Mouse (Mus musculus): Measurements from ENCODE around the gene Hemk1. TPM values are rescaled to one million over a fixed set of nuclear protein-coding genes. Genes with fewer than 3 reads are reported as not detected.

Gene Hemk1
- polyA plus RNA-seq, 1 experiment = 14.0 TPM

DNA sequence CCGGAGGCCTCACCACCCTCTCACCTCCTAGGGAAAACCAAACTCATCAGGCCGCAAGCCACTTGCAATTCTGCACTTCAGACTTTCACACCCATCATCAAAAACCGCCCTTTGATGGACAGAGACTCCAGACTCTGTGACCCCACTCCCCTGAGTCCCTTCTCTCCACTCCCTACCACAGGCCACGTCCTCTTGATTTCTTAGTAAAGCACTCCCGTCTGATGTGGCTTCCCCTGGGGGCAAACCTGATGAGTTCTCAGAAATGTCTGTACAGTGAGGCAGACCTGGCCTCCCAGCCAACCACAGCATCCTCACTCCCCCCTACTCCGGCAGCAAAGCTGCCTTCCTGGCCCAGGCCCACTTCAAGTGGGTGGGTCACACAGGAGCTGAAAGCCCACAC, 3.8 kb downstream of the Hemk1 start:
- Histone ChIP-seq H3K4me1 (ENCODE audit: control insufficient read depth, insufficient read depth, low read length) (no peaks in the 10 kb centered on the region), H3K4me3 (ENCODE audit: insufficient read depth, low read length) (no peak overlapping the region), H3K27ac (ENCODE audit: insufficient read depth, low read length) (no peak overlapping the region)
- no peak for TF ChIP-seq POLR2A (IDR thresholded peaks at IDR 0.05; ENCODE audit: low read depth, low read length)
- no peak for TF ChIP-seq CTCF (IDR thresholded peaks at IDR 0.05; ENCODE audit: borderline replicate concordance, insufficient read depth, low read length)

DNA sequence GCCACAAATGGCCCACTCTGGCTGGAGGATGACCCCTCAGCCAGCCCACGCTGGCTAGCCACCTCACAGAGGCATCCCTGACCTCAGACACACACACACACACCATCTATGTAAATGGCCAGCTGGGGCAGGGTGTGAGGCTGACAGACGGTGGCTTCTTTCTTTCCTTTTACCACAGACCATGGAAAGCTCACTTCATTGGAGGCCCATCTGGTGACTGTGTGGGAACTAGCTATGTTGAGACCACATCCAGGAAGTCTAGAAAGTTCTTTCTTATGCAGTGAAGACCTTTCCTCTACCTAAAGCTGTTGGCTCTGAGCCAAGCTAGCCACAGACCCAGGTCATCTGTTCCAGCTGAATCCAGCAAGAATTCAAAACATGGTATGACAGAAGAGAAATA, 4.5 kb downstream of the Hemk1 start:
- Histone ChIP-seq H3K4me3 (ENCODE audit: insufficient read depth, low read length) (no peak overlapping the region), H3K4me1 (ENCODE audit: control insufficient read depth, insufficient read depth, low read length) (no peaks in the 10 kb centered on the region), H3K27ac (ENCODE audit: insufficient read depth, low read length) (no peak overlapping the region)
- TF ChIP-seq CTCF (IDR thresholded peaks at IDR 0.05; ENCODE audit: borderline replicate concordance, insufficient read depth, low read length) (no peak), POLR2A (IDR thresholded peaks at IDR 0.05; ENCODE audit: low read depth, low read length) (no peak)

DNA sequence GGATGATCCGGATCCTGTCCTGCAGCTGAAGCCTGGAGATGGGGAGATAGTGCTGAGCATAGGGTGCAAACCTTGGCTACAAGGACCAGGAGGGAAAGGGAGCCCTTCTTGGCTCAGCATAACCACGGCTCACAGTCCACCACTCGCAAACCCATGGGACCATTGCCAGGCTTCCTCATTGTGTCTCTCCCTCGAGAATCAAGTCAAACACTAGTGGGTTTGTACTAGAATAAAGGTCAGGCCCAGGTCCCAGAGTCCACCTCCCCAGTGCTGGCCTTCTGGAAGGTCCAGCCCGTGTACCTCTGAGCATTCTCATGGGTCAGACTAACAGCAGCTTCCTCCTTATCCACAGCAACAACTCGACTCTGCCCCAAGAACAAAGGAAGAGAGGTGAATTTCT, 7.4 kb downstream of the Hemk1 start:
- no peak overlapping the region for H3K4me3 ChIP-seq (ENCODE audit: insufficient read depth, low read length)
- H3K27ac ChIP-seq (ENCODE audit: insufficient read depth, low read length) = no peak overlapping the region
- no peaks in the 10 kb centered on the region for H3K4me1 ChIP-seq (ENCODE audit: control insufficient read depth, insufficient read depth, low read length)
- TF ChIP-seq CTCF (IDR thresholded peaks at IDR 0.05; ENCODE audit: borderline replicate concordance, insufficient read depth, low read length) (no peak), POLR2A (IDR thresholded peaks at IDR 0.05; ENCODE audit: low read depth, low read length) (no peak)

DNA sequence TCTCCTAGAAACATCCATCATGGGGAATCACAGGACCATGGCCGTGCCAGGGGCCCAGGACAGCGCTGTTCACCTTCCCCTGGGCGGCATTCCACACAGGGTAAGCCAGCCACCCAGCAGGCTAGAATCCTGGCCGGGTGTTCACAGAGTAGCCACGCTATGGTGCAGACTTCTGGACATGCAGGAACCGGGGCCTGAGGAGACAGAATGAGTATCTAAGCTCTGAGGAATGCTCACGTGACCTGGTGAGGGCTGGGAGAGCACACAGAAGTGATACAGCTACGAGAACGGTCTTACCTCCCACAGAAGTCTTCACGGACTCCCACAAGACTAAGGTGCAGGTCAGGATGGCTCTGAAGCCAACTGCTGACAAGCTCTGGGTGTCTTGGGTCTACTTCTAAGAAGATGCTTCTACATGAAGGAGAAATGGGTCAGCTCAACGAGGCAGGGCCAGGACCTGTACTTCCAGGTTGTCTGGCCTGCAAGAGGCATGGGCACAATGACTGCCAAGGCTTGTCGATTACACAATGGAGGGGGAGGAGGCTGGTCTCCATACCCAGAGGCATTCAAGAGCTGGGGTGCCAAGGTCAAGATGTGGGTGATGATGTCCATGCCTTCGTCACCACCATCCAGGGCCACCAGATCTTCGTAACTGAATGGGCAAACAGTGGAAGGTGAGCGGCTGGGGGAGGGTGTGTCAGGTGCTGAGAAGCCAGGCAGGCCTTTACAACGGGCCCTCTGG, 10.1 kb downstream of the Hemk1 start:
- H3K27ac ChIP-seq (ENCODE audit: insufficient read depth, low read length) = no peak overlapping the region
- H3K4me1 ChIP-seq (ENCODE audit: control insufficient read depth, insufficient read depth, low read length) = no peaks in the 10 kb centered on the region
- TF ChIP-seq CTCF (IDR thresholded peaks at IDR 0.05; ENCODE audit: borderline replicate concordance, insufficient read depth, low read length) = no peak
- no peak for TF ChIP-seq POLR2A (IDR thresholded peaks at IDR 0.05; ENCODE audit: low read depth, low read length)
- no peak overlapping the region for H3K4me3 ChIP-seq (ENCODE audit: insufficient read depth, low read length)

DNA sequence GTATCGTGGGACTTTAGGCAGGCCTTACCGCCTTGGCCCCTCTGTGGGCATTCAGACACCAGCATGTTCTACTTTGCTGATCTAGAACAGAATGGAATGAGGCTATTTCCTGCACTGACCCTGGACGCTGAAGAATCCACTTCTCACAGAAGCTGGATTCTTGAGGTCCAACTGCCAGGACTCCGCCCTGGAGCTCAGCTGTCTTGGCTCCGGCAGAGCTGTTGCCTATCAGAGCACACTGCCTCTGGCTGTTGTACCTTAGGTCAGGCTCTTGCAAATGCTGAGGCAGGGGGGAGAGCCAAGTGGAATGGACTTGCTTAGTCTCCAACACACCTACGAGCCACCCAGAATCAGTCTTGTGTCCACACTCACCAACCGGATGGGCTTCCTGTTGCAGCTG, 12.2 kb downstream of the Hemk1 start:
- TF ChIP-seq CTCF (IDR thresholded peaks at IDR 0.05; ENCODE audit: borderline replicate concordance, insufficient read depth, low read length) = no peak
- TF ChIP-seq POLR2A (IDR thresholded peaks at IDR 0.05; ENCODE audit: low read depth, low read length) = no peak
- Histone ChIP-seq H3K27ac (ENCODE audit: insufficient read depth, low read length) (no peak overlapping the region), H3K4me3 (ENCODE audit: insufficient read depth, low read length) (no peak overlapping the region), H3K4me1 (ENCODE audit: control insufficient read depth, insufficient read depth, low read length) (no peaks in the 10 kb centered on the region)

DNA sequence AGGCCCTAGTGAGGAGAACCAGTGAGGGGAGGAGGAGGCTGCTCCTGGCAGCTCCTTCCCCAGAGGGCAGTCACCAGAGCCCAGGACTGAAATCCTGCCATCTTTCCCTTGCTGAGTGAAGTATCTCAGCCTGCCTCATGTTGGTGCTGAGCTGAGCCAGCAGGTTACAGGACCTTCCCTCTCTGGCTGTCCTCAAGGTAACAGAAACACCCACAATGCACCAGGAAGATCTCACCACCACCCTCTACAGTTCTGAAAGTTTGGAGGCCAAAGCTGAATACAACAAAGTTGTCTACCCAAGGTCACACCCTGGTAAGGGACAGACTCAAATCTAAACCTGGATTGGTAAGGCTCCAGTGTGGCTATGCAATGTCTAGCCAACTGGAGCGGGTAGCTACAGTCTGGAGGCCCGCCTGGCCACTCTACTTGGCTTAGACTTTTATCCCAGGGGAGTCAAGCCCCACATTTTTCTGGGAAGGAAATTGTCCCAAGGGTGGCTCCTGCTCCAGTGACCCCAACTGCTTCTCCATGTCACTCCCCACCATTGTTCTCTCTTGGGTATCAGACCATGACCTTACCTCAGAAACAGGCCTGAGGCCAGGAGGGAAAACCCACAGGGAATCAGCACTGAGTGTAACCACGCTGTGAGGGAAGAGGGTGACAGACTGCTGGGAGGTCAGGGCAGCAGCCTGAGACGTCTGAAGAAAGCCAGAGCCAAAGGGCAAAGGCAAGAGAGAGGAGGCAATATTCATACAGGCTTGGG, 13.2 kb downstream of the Hemk1 start:
- TF ChIP-seq POLR2A (IDR thresholded peaks at IDR 0.05; ENCODE audit: low read depth, low read length) = no peak
- no peak for TF ChIP-seq CTCF (IDR thresholded peaks at IDR 0.05; ENCODE audit: borderline replicate concordance, insufficient read depth, low read length)
- Histone ChIP-seq H3K4me3 (ENCODE audit: insufficient read depth, low read length) (no peak overlapping the region), H3K4me1 (ENCODE audit: control insufficient read depth, insufficient read depth, low read length) (no peaks in the 10 kb centered on the region), H3K27ac (ENCODE audit: insufficient read depth, low read length) (no peak overlapping the region)

DNA sequence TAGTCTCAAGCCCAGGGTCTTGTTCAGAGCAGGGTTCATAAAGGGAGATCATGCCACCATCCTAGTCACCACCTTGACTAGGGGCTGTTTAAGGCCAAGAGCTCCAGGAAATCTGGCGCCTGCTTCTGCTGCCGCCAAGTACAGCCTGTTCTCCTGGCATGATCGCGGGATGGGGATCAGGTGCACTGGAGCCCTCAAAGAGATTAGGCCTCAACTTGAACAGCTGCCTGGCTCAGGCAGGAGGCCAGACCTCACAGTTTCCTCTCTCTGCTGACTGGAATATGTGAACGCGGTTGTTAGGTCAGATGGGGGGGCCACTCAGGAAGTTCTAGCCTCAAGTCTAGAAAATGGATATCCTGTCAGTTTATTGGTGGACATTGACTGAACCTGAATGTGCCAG, 14.6 kb downstream of the Hemk1 start:
- no peak for TF ChIP-seq POLR2A (IDR thresholded peaks at IDR 0.05; ENCODE audit: low read depth, low read length)
- TF ChIP-seq CTCF (IDR thresholded peaks at IDR 0.05; ENCODE audit: borderline replicate concordance, insufficient read depth, low read length) = no peak
- H3K4me1 ChIP-seq (ENCODE audit: control insufficient read depth, insufficient read depth, low read length) = no peaks in the 10 kb centered on the region
- H3K27ac ChIP-seq (ENCODE audit: insufficient read depth, low read length) = no peak overlapping the region

DNA sequence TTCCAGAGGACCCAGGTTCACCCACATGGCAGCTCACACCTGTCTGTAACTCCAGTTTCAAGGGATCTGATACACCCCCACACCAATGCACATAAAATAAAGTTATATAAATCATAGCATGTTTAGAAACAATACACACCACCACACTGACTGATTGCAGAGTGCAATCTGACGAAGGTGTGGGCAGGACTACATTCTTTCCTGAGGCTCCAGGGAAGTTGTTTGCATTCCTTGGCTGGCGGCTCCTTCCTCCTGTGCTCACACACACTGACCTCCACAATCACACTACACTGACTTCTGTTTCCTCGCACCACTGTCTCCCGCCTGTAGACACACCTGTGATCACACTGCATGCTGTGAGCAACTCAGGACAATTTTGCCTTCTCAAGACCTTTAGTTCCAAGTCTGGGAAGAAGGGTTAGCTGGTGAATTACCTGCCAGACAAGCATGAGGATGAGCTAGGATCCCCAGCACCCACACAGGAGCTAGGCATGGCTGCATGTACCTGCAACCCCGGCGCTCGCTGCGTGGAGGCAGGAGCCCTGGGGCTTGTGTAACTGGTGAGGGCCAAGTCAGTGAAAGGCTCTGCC, 15.6 kb downstream of the Hemk1 start:
- Histone ChIP-seq H3K4me3 (ENCODE audit: insufficient read depth, low read length) (no peak overlapping the region), H3K4me1 (ENCODE audit: control insufficient read depth, insufficient read depth, low read length) (no peaks in the 10 kb centered on the region), H3K27ac (ENCODE audit: insufficient read depth, low read length) (no peak overlapping the region)
- TF ChIP-seq CTCF (IDR thresholded peaks at IDR 0.05; ENCODE audit: borderline replicate concordance, insufficient read depth, low read length) (no peak), POLR2A (IDR thresholded peaks at IDR 0.05; ENCODE audit: low read depth, low read length) (no peak)

More for the DNA sequence above, 14.6 kb downstream of the Hemk1 start:
- H3K4me3 ChIP-seq (ENCODE audit: insufficient read depth, low read length) = no peak overlapping the region

DNA sequence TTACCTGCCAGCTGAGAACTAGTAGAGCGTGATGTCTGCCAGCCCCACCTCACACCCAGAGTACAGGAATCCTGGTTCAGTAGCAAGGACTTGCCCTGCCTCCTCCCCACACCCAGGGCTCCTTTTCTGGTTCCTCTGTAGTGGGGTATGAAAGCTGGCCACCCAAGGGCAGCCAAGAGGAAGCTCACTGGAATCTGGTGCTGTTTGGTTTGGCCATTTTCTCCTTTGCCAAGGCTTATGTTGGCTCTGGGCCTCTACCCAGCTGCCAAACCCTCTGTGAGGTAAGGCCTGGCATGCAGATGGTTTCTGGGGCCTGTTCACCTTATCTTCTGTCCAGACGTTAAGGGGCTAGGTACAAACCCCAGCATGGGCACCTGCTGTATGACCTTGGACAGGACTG, 22.4 kb downstream of the Hemk1 start:
- H3K27ac ChIP-seq (ENCODE audit: insufficient read depth, low read length) = no peak overlapping the region
- TF ChIP-seq POLR2A (IDR thresholded peaks at IDR 0.05; ENCODE audit: low read depth, low read length) = no peak
- no peak overlapping the region for H3K4me3 ChIP-seq (ENCODE audit: insufficient read depth, low read length)
- H3K4me1 ChIP-seq (ENCODE audit: control insufficient read depth, insufficient read depth, low read length) = peaks cover 8% of the 10 kb centered on the region; the same call in 1 of the 2 replicates

DNA sequence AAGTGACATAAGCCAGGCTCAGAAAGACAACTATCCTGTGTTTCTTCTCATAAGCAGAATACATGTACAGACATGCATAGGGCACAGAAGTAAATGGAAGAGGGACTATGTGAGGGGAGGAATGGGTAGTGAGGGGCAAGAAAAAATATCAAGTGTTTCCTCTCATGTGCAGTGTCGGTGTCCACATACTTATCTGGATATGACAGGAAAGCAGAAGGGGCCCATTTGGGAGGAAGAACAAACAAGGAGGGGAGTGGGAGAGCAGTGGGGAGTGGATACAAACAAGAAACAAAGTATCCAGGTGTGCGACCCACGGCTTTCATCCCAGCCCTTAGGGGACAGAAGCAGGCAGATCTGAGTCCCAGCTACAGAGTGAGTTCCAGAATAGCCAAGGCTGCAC, 24.2 kb downstream of the Hemk1 start:
- no peak overlapping the region for H3K27ac ChIP-seq (ENCODE audit: insufficient read depth, low read length)
- H3K4me1 ChIP-seq (ENCODE audit: control insufficient read depth, insufficient read depth, low read length) = peaks cover 8% of the 10 kb centered on the region; the same call in 1 of the 2 replicates
- no peak overlapping the region for H3K4me3 ChIP-seq (ENCODE audit: insufficient read depth, low read length)
- no peak for TF ChIP-seq POLR2A (IDR thresholded peaks at IDR 0.05; ENCODE audit: low read depth, low read length)
- TF ChIP-seq CTCF (IDR thresholded peaks at IDR 0.05; ENCODE audit: borderline replicate concordance, insufficient read depth, low read length) = no peak

Measured in embryonic fibroblast, embryonic 13.5 days (primary cell).